Mouse (Mus musculus) heart, adult 8-10 months (tissue): Measurements from ENCODE around the gene Vmn1r73. TPM values are rescaled to one million over a fixed set of nuclear protein-coding genes. Genes with fewer than 3 reads are reported as not detected.

Source experiments
- DNase-seq: peaks from one replicate; pipeline ENCODE4 v3.0.0; 2022; ENCODE audit warnings: low spot score
- total RNA-seq, 4 experiments: library from RNA; stranded (reverse); gene quantifications; 2 replicates each; pipeline ENCODE4 v1.2.4; 2022

Vmn1r73 gene
- total RNA-seq, result not detected

DNA sequence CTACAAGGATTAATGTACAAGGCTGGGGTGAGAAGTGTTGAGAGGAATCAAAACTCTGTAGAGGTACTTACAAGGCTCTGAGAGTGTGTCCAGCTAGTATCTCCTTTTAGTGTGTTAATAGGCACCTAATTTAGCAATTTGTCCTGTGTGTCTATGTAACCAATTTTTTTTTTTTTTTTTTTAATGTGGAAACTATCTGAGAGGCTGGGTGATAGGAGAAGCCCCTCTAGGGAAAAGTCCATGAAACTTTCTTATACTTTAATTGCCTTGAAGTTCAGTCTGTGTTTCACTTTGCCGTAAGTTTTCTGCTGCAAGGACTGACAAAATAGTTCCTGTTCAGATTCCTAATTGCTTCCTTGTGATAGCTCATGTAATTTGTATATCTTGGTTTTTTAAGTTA is at the start of gene Vmn1r73:
Vmn1r73 (plus strand) TSS at position 301 of the 400 bp plus-strand sequence.
- DNase-seq, result no peak

Other genes starting within 250 kb of the Vmn1r73 start
- gene Zscan4-ps2, start 216.0 kb upstream of the Vmn1r73 start, total RNA-seq, result not detected
- gene Zscan4-ps3, start 121.0 kb upstream of the Vmn1r73 start, total RNA-seq, result not detected
- gene Vmn1r72, start 50.1 kb upstream of the Vmn1r73 start, total RNA-seq, result not detected
- not detected for gene Vmn1r74, start 103.7 kb downstream of the Vmn1r73 start, total RNA-seq
- gene Vmn1r75, start 144.4 kb downstream of the Vmn1r73 start, total RNA-seq, result not detected
- gene Vmn1r76, start 207.9 kb downstream of the Vmn1r73 start, total RNA-seq, result not detected